Mouse (Mus musculus) lung, adult 2 months (tissue): ENCODE measurements around the gene Olfr1322. TPM values are rescaled to one million over a fixed set of nuclear protein-coding genes. Genes with fewer than 3 reads are reported as not detected.

ENCODE experiments used
- DNase-seq: peaks from one replicate; pipeline ENCODE4 v3.0.0; 2022
- H3K4me1 ChIP-seq: fragments of 200-500 bp; 2 replicates; pipeline ENCODE4 v1.6.1; 2011; ENCODE audit warnings: low read length; ENCODE audit not compliant: control insufficient read depth, insufficient read depth
- H3K4me3 ChIP-seq: fragments of 200-500 bp; replicated peaks from 2 replicates; pipeline ENCODE3; 2011; ENCODE audit warnings: low read depth, mild to moderate bottlenecking, control low read depth, low read length; ENCODE audit errors: extremely low read depth
- CTCF ChIP-seq: fragments of 200-500 bp; IDR thresholded peaks from 2 replicates; pipeline ENCODE4 v1.5.1; 2011; ENCODE audit warnings: mild to moderate bottlenecking, low read length, control low read depth; ENCODE audit not compliant: insufficient read depth
- POLR2A ChIP-seq: fragments of 200-500 bp; IDR thresholded peaks from 2 replicates; pipeline ENCODE4 v1.6.1; 2011; ENCODE audit warnings: low read depth, mild to moderate bottlenecking, control low read depth, low read length, borderline replicate concordance; ENCODE audit errors: extremely low read depth
- WGBS: fragments of 180-500 bp; shearing (Covaris S2); methylation state at CpG from one replicate; pipeline ENCODE4 v1.1.7; 2018; 5-methylcytosine and 5-hydroxymethylcytosine counted together
- polyA plus RNA-seq: library from polyadenylated mRNA; depleted of rRNA; stranded (reverse); fragments of >200 nt; gene quantifications from 2 replicates; pipeline ENCODE4 v1.2.3, GENCODE M21; 2012; rRNA removed

Olfr1322 gene
- polyA plus RNA-seq, result not detected in 2 replicates

DNA sequence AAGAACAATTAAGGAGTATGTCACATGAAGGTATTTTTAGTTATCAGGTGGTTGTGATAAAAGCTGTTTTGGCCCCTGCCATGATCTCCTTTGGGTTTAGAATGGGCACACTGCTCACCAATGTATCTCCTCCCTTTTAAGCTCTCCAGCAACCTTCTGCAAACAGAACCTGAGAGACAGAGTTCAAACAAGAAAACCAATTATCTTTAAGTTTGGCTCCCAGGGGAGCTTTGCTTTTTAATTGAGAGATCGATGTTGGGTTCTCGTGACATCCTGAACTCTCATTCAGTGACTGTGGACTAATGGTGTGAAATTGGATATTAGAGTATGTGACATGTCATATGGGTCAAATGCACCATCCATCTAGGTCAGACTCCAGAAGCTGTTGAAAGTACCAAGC is at the start of gene Olfr1322:
TSS of gene Olfr1322 (minus strand) at position 101 of the 400 bp plus-strand sequence.
- 70% methylated on average over 2 of the region's 2 CpGs for WGBS
- no peak for TF ChIP-seq POLR2A
- TF ChIP-seq CTCF, result no peak
- Histone ChIP-seq H3K4me1 (no peaks in the 10 kb centered on the region), H3K4me3 (no peak within 1 kb of the TSS)
- no peak for DNase-seq

DNA sequence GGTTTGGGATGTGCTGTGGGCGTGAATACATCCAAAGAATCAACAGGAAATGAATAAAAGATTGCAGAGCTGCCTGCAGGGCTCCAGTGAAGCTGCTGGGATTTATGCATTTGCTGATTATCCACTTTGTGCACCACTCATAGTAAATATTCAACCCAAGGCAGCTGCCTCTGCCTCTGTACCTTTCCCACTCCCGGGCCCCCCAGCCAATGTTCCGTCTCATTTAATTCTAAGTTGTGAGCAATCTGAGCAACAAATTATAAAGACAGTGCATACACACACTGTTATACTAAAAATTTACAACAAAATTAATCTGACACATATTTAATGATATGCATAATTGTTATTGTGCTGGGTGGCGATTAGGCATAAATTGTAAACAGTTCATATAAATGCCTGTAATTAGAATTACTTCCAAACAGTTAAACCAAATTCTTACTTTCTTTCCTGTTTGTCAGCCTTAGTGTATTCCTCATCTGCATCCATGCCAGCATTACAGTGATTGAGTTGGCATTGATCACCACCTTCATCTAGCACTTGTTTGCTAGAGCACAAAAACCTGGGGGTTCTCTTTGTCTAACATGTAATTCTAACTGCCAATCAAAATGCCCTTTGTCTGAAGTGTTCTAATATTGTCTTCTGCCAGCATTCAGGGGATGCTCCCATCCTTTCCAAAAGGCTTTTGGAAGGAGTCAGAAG is 13.5 kb downstream of the Olfr1322 start:
- H3K4me1 ChIP-seq, result no peaks in the 10 kb centered on the region
- 73% methylated on average over 4 of the region's 4 CpGs for WGBS
- H3K4me3 ChIP-seq, result no peak overlapping the region
- TF ChIP-seq POLR2A (no peak), CTCF (no peak)
- DNase-seq, result no peak

Other genes with a start within 250 kb of the Olfr1322 start
- not detected in 2 replicates for gene Olfr1320, start 219.2 kb downstream of the Olfr1322 start, polyA plus RNA-seq
- gene Olfr1321, start 156.4 kb downstream of the Olfr1322 start, polyA plus RNA-seq, result not detected in 2 replicates
- gene Igsf1, start 93.7 kb downstream of the Olfr1322 start, polyA plus RNA-seq, result 0.86 and 1.1 TPM in 2 replicates
- gene Olfr1323, start 127.9 kb upstream of the Olfr1322 start, polyA plus RNA-seq, result not detected in 2 replicates